ENCODE assay signal across 1 mouse cellular context in genomic region chr19:10182142-10182541, GRCm38 (mm10).
TF ChIP-seq lines count a peak whose summit lies in the region.

No protein-coding gene starts in this region.

TF ChIP-seq in MEL, 35 proteins besides CTCF, POLR2A, EP300 and RAD21 (continued from another document):
- TF ChIP-seq MYC (IDR thresholded peaks at IDR 0.05; ENCODE audit: low read depth, low read length), result peak; percentile 62; the same call in 1 of the 2 replicates
- no peak; the same call in 1 of the 2 replicates for TF ChIP-seq MXI1 (IDR thresholded peaks at IDR 0.05; ENCODE audit: low read depth, low read length)
- TF ChIP-seq BHLHE40 (IDR thresholded peaks at IDR 0.05; ENCODE audit: borderline replicate concordance, low read depth, low read length), result peak; percentile 78; the same call in 1 of the 2 replicates
- TF ChIP-seq ZMIZ1 (IDR thresholded peaks at IDR 0.05; ENCODE audit: low read depth, low read length), result 0 out of 2 replicates have a peak, but pooled peaks have one; percentile 33
- TF ChIP-seq SIN3A (IDR thresholded peaks at IDR 0.05; ENCODE audit: low read length), result peak; percentile 84
- TF ChIP-seq MYB (IDR thresholded peaks at IDR 0.05; ENCODE audit: low read depth, low read length), result 0 out of 2 replicates have a peak, but pooled peaks have one; percentile 12
- TF ChIP-seq NELFE (IDR thresholded peaks at IDR 0.05; ENCODE audit: low read depth, low read length), result peak; percentile 48
- no peak for TF ChIP-seq KAT2A (conservative IDR thresholded peaks at IDR 0.05; ENCODE audit: low read depth, low read length)
- peak; percentile 55; the same call in 1 of the 2 replicates for TF ChIP-seq TBP (IDR thresholded peaks at IDR 0.05; ENCODE audit: low read depth, low read length)
- peak; percentile 62 to 82 for TF ChIP-seq USF2 (IDR thresholded peaks at IDR 0.05; ENCODE audit: borderline replicate concordance in 1 of 2, insufficient read depth in 1 of 2, low read depth in 1 of 2, low read length in 2 of 2)
- no peak for TF ChIP-seq MAZ (IDR thresholded peaks at IDR 0.05; ENCODE audit: low read depth, low read length)
- TF ChIP-seq HCFC1 (IDR thresholded peaks at IDR 0.05; ENCODE audit: low read depth, low read length), result 0 out of 2 replicates have a peak, but pooled peaks have one; percentile 7
- TF ChIP-seq USF1 (IDR thresholded peaks at IDR 0.05; ENCODE audit: low read depth, low read length), result peak; percentile 96
